Mouse (Mus musculus) G1E (cell line): ENCODE measurements around the gene Dact2.

Experiments used
- CTCF ChIP-seq: IDR thresholded peaks from 2 replicates; pipeline ENCODE4 v1.5.1; 2012; ENCODE audit warnings: low read depth, low read length, inconsistent platforms, mixed read lengths
- GATA1 ChIP-seq: IDR thresholded peaks from 2 replicates; pipeline ENCODE4 v1.6.1; 2012; ENCODE audit warnings: borderline replicate concordance, low read length, inconsistent platforms, mixed read lengths

DNA sequence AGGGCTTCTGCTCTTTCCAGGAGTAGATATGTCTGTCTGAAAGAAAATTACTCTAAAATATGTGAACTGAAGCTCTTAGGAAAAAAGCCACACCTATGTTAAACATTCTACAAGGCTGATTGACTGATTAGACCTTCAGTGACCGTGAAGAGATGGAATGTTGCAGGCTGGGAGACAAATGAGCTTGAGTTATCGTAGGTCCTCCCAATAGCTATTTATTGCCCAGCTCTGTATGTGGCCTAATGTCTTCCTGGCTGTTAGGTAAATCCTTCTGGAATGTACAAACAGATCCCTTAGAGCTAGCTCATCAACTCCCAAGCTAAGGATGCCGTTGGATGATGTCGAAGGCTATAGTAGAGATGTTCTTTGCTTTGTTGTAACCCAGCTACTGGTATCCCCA lies 11.7 kb downstream of the Dact2 start:
- no peak for TF ChIP-seq CTCF
- no peak for TF ChIP-seq GATA1
